Mouse (Mus musculus) hematopoietic stem cell, adult 5-6 weeks (primary cell): ENCODE results near the gene Ccdc7a. TPM values are rescaled to one million over a fixed set of nuclear protein-coding genes. Genes with fewer than 3 reads are reported as not detected.
"Not testable (repeated sequence)": the region's sequence is repeated elsewhere in the genome, so short reads cannot be mapped to it uniquely, and the experiment has no call there.

Source experiments
- ATAC-seq, 2 experiments: fragments of 125-278 bp in 1 of 2; replicated peaks in 1 of 2; 2 replicates each; pipeline ENCODE4 v1.8.0; 2016 to 2017; ENCODE audit warnings: inconsistent platforms in 2 of 2, mild to moderate bottlenecking in 2 of 2, moderate number of reproducible peaks in 2 of 2, low read depth in 1 of 2, moderate TSS enrichment in 1 of 2; ENCODE audit not compliant: low FRiP score in 2 of 2, poor library complexity in 2 of 2, severe bottlenecking in 2 of 2, insufficient read depth in 1 of 2, low TSS enrichment in 1 of 2
- total RNA-seq: library from RNA; stranded (forward); fragments of 172-1452, 232-1000 nt; gene quantifications from 2 replicates; pipeline ENCODE4 v1.2.3, GENCODE M21; 2017

Gene Ccdc7a
- not detected in 2 replicates for total RNA-seq

- ATAC-seq, result not testable (repeated sequence)
Measured at GRCm38 (mm10) chr8:129065417-129065816, at the start of gene Ccdc7a. TSS of gene Ccdc7a (minus strand) at chr8:129065517.

GRCm38 (mm10) chr8:129066834-129067233 is 1.5 kb upstream of the Ccdc7a start, which contains the start of gene Ccdc7b:
TSS of gene Ccdc7b (plus strand) at chr8:129067134.
- ATAC-seq, result not testable (repeated sequence)

- ATAC-seq, result no peak
Measured at GRCm38 (mm10) chr8:128991389-128991788, 73.9 kb downstream of the Ccdc7a start.

GRCm38 (mm10) chr8:128948941-128949340 is 116.4 kb downstream of the Ccdc7a start:
- ATAC-seq, result not testable (repeated sequence)

- not testable (repeated sequence) for ATAC-seq
Measured at GRCm38 (mm10) chr8:128941022-128941641, 124.2 kb downstream of the Ccdc7a start.

GRCm38 (mm10) chr8:128933446-128933845 is 131.9 kb downstream of the Ccdc7a start:
- ATAC-seq, result no peak

GRCm38 (mm10) chr8:128882719-128883118 is 182.6 kb downstream of the Ccdc7a start:
- ATAC-seq, result no peak

GRCm38 (mm10) chr8:128843749-128844148 is 221.6 kb downstream of the Ccdc7a start:
- no peak for ATAC-seq

GRCm38 (mm10) chr8:128812521-128812920 is 252.8 kb downstream of the Ccdc7a start:
- no peak for ATAC-seq

GRCm38 (mm10) chr8:128798594-128798993 is 266.7 kb downstream of the Ccdc7a start, which contains the start of gene Gm3952:
TSS of gene Gm3952 (minus strand) at chr8:128798694.
- no peak for ATAC-seq

GRCm38 (mm10) chr8:128735692-128736091 is 329.6 kb downstream of the Ccdc7a start:
- no peak for ATAC-seq

- ATAC-seq, result no peak
Measured at GRCm38 (mm10) chr8:128734118-128734517, 331.2 kb downstream of the Ccdc7a start.

- no peak for ATAC-seq
Measured at GRCm38 (mm10) chr8:128732254-128732653, 333.1 kb downstream of the Ccdc7a start.

- no peak for ATAC-seq
Measured at GRCm38 (mm10) chr8:128727213-128727612, 338.1 kb downstream of the Ccdc7a start.

- peak; percentile 45 to 56; a peak in 2 of 4 replicates for ATAC-seq
Measured at GRCm38 (mm10) chr8:128724819-128725218, 340.5 kb downstream of the Ccdc7a start.

- ATAC-seq, result no peak
Measured at GRCm38 (mm10) chr8:128716184-128716583, 349.1 kb downstream of the Ccdc7a start.

GRCm38 (mm10) chr8:128709261-128709660 is 356.1 kb downstream of the Ccdc7a start:
- peak; percentile 89 to 93; a peak in 3 of 4 replicates for ATAC-seq

- no peak for ATAC-seq
Measured at GRCm38 (mm10) chr8:128704836-128705235, 360.5 kb downstream of the Ccdc7a start.

- no peak for ATAC-seq
Measured at GRCm38 (mm10) chr8:128704376-128704775, 360.9 kb downstream of the Ccdc7a start.
